Mouse (Mus musculus): ENCODE data around the gene Stxbp5. TPM values are rescaled to one million over a fixed set of nuclear protein-coding genes. Genes with fewer than 3 reads are reported as not detected.

The Stxbp5 gene
- polyA plus RNA-seq, 1 experiment from 2014 or later, result 11.5 TPM

GRCm38 (mm10) chr10:9875905-9876304 lies 25.0 kb downstream of the Stxbp5 start:
- Histone ChIP-seq H3K9ac (replicated peaks; ENCODE audit: low read depth, low read length) (no peak overlapping the region), H3K4me3 (ENCODE audit: low read depth, low read length) (no peak overlapping the region), H3K4me2 (replicated peaks; ENCODE audit: low read depth, low read length) (no peak overlapping the region), H3K9me3 (ENCODE audit: control insufficient read depth, low read depth, low read length) (no peaks in the 10 kb centered on the region), H3K4me1 (ENCODE audit: control insufficient read depth, insufficient read depth, low read length) (no peaks in the 10 kb centered on the region), H3K27ac (ENCODE audit: low read length) (no peak overlapping the region), H3K36me3 (ENCODE audit: control insufficient read depth, insufficient read depth, low read length) (no peaks in the 10 kb centered on the region), H3K27me3 (ENCODE audit: control insufficient read depth, insufficient read depth, low read length) (no peaks in the 10 kb centered on the region)
- no peak for ATAC-seq (ENCODE audit: insufficient number of reproducible peaks, insufficient read depth, low FRiP score, low read depth)
- 87% methylated on average over 3 of the region's 3 CpGs for WGBS

- 67% methylated on average over 1 of the region's 2 CpGs for WGBS
- no peak for ATAC-seq (ENCODE audit: insufficient number of reproducible peaks, insufficient read depth, low FRiP score, low read depth)
- no peaks in the 10 kb centered on the region for H3K36me3 ChIP-seq (ENCODE audit: control insufficient read depth, insufficient read depth, low read length)
- no peak overlapping the region for H3K4me3 ChIP-seq (ENCODE audit: low read depth, low read length)
- no peaks in the 10 kb centered on the region for H3K9me3 ChIP-seq (ENCODE audit: control insufficient read depth, low read depth, low read length)
- H3K27me3 ChIP-seq (ENCODE audit: control insufficient read depth, insufficient read depth, low read length), result no peaks in the 10 kb centered on the region
- H3K9ac ChIP-seq (replicated peaks; ENCODE audit: low read depth, low read length), result no peak overlapping the region
- H3K4me2 ChIP-seq (replicated peaks; ENCODE audit: low read depth, low read length), result no peak overlapping the region
- no peaks in the 10 kb centered on the region for H3K4me1 ChIP-seq (ENCODE audit: control insufficient read depth, insufficient read depth, low read length)
- H3K27ac ChIP-seq (ENCODE audit: low read length), result no peak overlapping the region
Observed at GRCm38 (mm10) chr10:9872143-9872542, 28.7 kb downstream of the Stxbp5 start.

GRCm38 (mm10) chr10:9866793-9867579 lies 33.9 kb downstream of the Stxbp5 start:
- no peak overlapping the region for H3K4me2 ChIP-seq (replicated peaks; ENCODE audit: low read depth, low read length)
- ATAC-seq (ENCODE audit: insufficient number of reproducible peaks, insufficient read depth, low FRiP score, low read depth), result no peak
- WGBS, result 58% methylated on average over 17 of the region's 17 CpGs
- H3K4me1 ChIP-seq (ENCODE audit: control insufficient read depth, insufficient read depth, low read length), result no peaks in the 10 kb centered on the region
- H3K9me3 ChIP-seq (ENCODE audit: control insufficient read depth, low read depth, low read length), result no peaks in the 10 kb centered on the region
- H3K27me3 ChIP-seq (ENCODE audit: control insufficient read depth, insufficient read depth, low read length), result no peaks in the 10 kb centered on the region
- H3K36me3 ChIP-seq (ENCODE audit: control insufficient read depth, insufficient read depth, low read length), result no peaks in the 10 kb centered on the region
- no peak overlapping the region for H3K9ac ChIP-seq (replicated peaks; ENCODE audit: low read depth, low read length)
- no peak overlapping the region for H3K4me3 ChIP-seq (ENCODE audit: low read depth, low read length)
- H3K27ac ChIP-seq (ENCODE audit: low read length), result no peak overlapping the region

GRCm38 (mm10) chr10:9860022-9860421 lies 40.9 kb downstream of the Stxbp5 start:
- H3K27me3 ChIP-seq (ENCODE audit: control insufficient read depth, insufficient read depth, low read length), result no peaks in the 10 kb centered on the region
- no peak overlapping the region for H3K4me3 ChIP-seq (ENCODE audit: low read depth, low read length)
- H3K4me2 ChIP-seq (replicated peaks; ENCODE audit: low read depth, low read length), result no peak overlapping the region
- no peaks in the 10 kb centered on the region for H3K4me1 ChIP-seq (ENCODE audit: control insufficient read depth, insufficient read depth, low read length)
- no peaks in the 10 kb centered on the region for H3K9me3 ChIP-seq (ENCODE audit: control insufficient read depth, low read depth, low read length)
- WGBS, result 81% methylated on average over 4 of the region's 4 CpGs
- H3K36me3 ChIP-seq (ENCODE audit: control insufficient read depth, insufficient read depth, low read length), result no peaks in the 10 kb centered on the region
- H3K9ac ChIP-seq (replicated peaks; ENCODE audit: low read depth, low read length), result no peak overlapping the region
- no peak overlapping the region for H3K27ac ChIP-seq (ENCODE audit: low read length)
- ATAC-seq (ENCODE audit: insufficient number of reproducible peaks, insufficient read depth, low FRiP score, low read depth), result no peak

GRCm38 (mm10) chr10:9859476-9859875 lies 41.4 kb downstream of the Stxbp5 start:
- WGBS, result 86% methylated on average over 3 of the region's 3 CpGs

GRCm38 (mm10) chr10:9857850-9858249 lies 43.0 kb downstream of the Stxbp5 start:
- Histone ChIP-seq H3K36me3 (ENCODE audit: control insufficient read depth, insufficient read depth, low read length) (no peaks in the 10 kb centered on the region), H3K27ac (ENCODE audit: low read length) (no peak overlapping the region), H3K27me3 (ENCODE audit: control insufficient read depth, insufficient read depth, low read length) (no peaks in the 10 kb centered on the region), H3K4me3 (ENCODE audit: low read depth, low read length) (no peak overlapping the region), H3K9ac (replicated peaks; ENCODE audit: low read depth, low read length) (no peak overlapping the region), H3K4me2 (replicated peaks; ENCODE audit: low read depth, low read length) (no peak overlapping the region), H3K9me3 (ENCODE audit: control insufficient read depth, low read depth, low read length) (no peaks in the 10 kb centered on the region; the same call in 1 of the 2 replicates), H3K4me1 (ENCODE audit: control insufficient read depth, insufficient read depth, low read length) (no peaks in the 10 kb centered on the region)
- WGBS, result 72% methylated on average over 2 of the region's 2 CpGs
- ATAC-seq (ENCODE audit: insufficient number of reproducible peaks, insufficient read depth, low FRiP score, low read depth), result no peak

More at GRCm38 (mm10) chr10:9859476-9859875, 41.4 kb downstream of the Stxbp5 start:
- Histone ChIP-seq H3K27ac (ENCODE audit: low read length) (no peak overlapping the region), H3K27me3 (ENCODE audit: control insufficient read depth, insufficient read depth, low read length) (no peaks in the 10 kb centered on the region), H3K4me3 (ENCODE audit: low read depth, low read length) (no peak overlapping the region), H3K4me2 (replicated peaks; ENCODE audit: low read depth, low read length) (no peak overlapping the region), H3K9ac (replicated peaks; ENCODE audit: low read depth, low read length) (no peak overlapping the region), H3K4me1 (ENCODE audit: control insufficient read depth, insufficient read depth, low read length) (no peaks in the 10 kb centered on the region), H3K9me3 (ENCODE audit: control insufficient read depth, low read depth, low read length) (no peaks in the 10 kb centered on the region), H3K36me3 (ENCODE audit: control insufficient read depth, insufficient read depth, low read length) (no peaks in the 10 kb centered on the region)
- ATAC-seq (ENCODE audit: insufficient number of reproducible peaks, insufficient read depth, low FRiP score, low read depth), result no peak

GRCm38 (mm10) chr10:9856792-9857191 lies 44.1 kb downstream of the Stxbp5 start:
- H3K4me1 ChIP-seq (ENCODE audit: control insufficient read depth, insufficient read depth, low read length), result no peaks in the 10 kb centered on the region
- WGBS, result 78% methylated on average over 9 of the region's 9 CpGs
- no peak overlapping the region for H3K27ac ChIP-seq (ENCODE audit: low read length)

GRCm38 (mm10) chr10:9846408-9846807 lies 54.5 kb downstream of the Stxbp5 start:
- Histone ChIP-seq H3K27me3 (ENCODE audit: control insufficient read depth, insufficient read depth, low read length) (no peaks in the 10 kb centered on the region), H3K9ac (replicated peaks; ENCODE audit: low read depth, low read length) (no peak overlapping the region), H3K9me3 (ENCODE audit: control insufficient read depth, low read depth, low read length) (no peaks in the 10 kb centered on the region), H3K36me3 (ENCODE audit: control insufficient read depth, insufficient read depth, low read length) (no peaks in the 10 kb centered on the region), H3K27ac (ENCODE audit: low read length) (no peak overlapping the region), H3K4me3 (ENCODE audit: low read depth, low read length) (no peak overlapping the region), H3K4me1 (ENCODE audit: control insufficient read depth, insufficient read depth, low read length) (no peaks in the 10 kb centered on the region), H3K4me2 (replicated peaks; ENCODE audit: low read depth, low read length) (no peak overlapping the region)
- WGBS, result 89% methylated on average over 4 of the region's 4 CpGs
- ATAC-seq (ENCODE audit: insufficient number of reproducible peaks, insufficient read depth, low FRiP score, low read depth), result no peak

More at GRCm38 (mm10) chr10:9856792-9857191, 44.1 kb downstream of the Stxbp5 start:
- Histone ChIP-seq H3K4me3 (ENCODE audit: low read depth, low read length) (no peak overlapping the region), H3K36me3 (ENCODE audit: control insufficient read depth, insufficient read depth, low read length) (no peaks in the 10 kb centered on the region), H3K9ac (replicated peaks; ENCODE audit: low read depth, low read length) (no peak overlapping the region), H3K27me3 (ENCODE audit: control insufficient read depth, insufficient read depth, low read length) (no peaks in the 10 kb centered on the region), H3K9me3 (ENCODE audit: control insufficient read depth, low read depth, low read length) (peaks cover 1% of the 10 kb centered on the region; the same call in 1 of the 2 replicates), H3K4me2 (replicated peaks; ENCODE audit: low read depth, low read length) (no peak overlapping the region)
- ATAC-seq (ENCODE audit: insufficient number of reproducible peaks, insufficient read depth, low FRiP score, low read depth), result no peak

GRCm38 (mm10) chr10:9839408-9839807 lies 61.5 kb downstream of the Stxbp5 start:
- WGBS, result 82% methylated on average over 7 of the region's 7 CpGs
- H3K27ac ChIP-seq (ENCODE audit: low read length), result no peak overlapping the region
- ATAC-seq (ENCODE audit: insufficient number of reproducible peaks, insufficient read depth, low FRiP score, low read depth), result no peak
- no peaks in the 10 kb centered on the region for H3K4me1 ChIP-seq (ENCODE audit: control insufficient read depth, insufficient read depth, low read length)
- H3K9me3 ChIP-seq (ENCODE audit: control insufficient read depth, low read depth, low read length), result no peaks in the 10 kb centered on the region
- H3K9ac ChIP-seq (replicated peaks; ENCODE audit: low read depth, low read length), result no peak overlapping the region
- no peaks in the 10 kb centered on the region for H3K27me3 ChIP-seq (ENCODE audit: control insufficient read depth, insufficient read depth, low read length)
- no peak overlapping the region for H3K4me2 ChIP-seq (replicated peaks; ENCODE audit: low read depth, low read length)
- no peaks in the 10 kb centered on the region for H3K36me3 ChIP-seq (ENCODE audit: control insufficient read depth, insufficient read depth, low read length)
- H3K4me3 ChIP-seq (ENCODE audit: low read depth, low read length), result no peak overlapping the region

Measured in stomach, embryonic 14.5 days (tissue).